Mouse (Mus musculus): ENCODE measurements around the gene Gm11077. TPM values are rescaled to one million over a fixed set of nuclear protein-coding genes. Genes with fewer than 3 reads are reported as not detected.

The Gm11077 gene
- polyA plus RNA-seq, 1 experiment from 2014 or later = not detected

DNA sequence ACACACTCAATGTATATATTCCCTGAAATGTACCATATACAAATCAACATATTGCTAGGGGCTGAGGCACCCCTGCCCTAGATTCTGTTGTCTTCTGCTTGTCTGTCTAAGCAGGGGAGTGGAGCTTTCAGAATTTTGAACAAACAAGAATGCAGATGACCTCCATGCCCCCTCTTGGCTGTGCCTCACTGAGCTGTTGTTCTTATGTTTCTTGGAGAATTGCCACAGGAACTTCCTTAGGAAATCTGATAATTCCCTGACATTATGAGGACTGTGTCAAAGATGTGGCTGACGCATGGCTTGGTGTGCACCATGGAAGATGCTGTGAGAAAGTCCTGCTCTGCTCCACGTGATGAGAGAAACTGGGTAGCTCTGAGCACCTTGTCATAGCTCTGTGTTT is 57.0 kb downstream of the Gm11077 start:
- Histone ChIP-seq H3K4me3 (ENCODE audit: low read depth, low read length) (no peak overlapping the region), H3K4me1 (ENCODE audit: insufficient read depth, low read depth, low read length) (no peaks in the 10 kb centered on the region), H3K27ac (ENCODE audit: low read length) (no peak overlapping the region; the same call in 1 of the 2 replicates), H3K36me3 (ENCODE audit: insufficient read depth, low read length) (no peaks in the 10 kb centered on the region), H3K4me2 (replicated peaks; ENCODE audit: low read depth, low read length) (no peak overlapping the region), H3K9ac (replicated peaks; ENCODE audit: low read depth) (no peak overlapping the region), H3K27me3 (replicated peaks; ENCODE audit: insufficient read depth, low read length) (no peaks in the 10 kb centered on the region), H3K9me3 (ENCODE audit: low read length) (no peaks in the 10 kb centered on the region)
- ATAC-seq = peak; percentile 90
- TF ChIP-seq CTCF (IDR thresholded peaks at IDR 0.05) = no peak
- TF ChIP-seq EP300 (IDR thresholded peaks at IDR 0.05) = peak; percentile 77
- 33% methylated on average over 2 of the region's 2 CpGs for WGBS
- peak; percentile 65 for DNase-seq (ENCODE audit: low spot score)

DNA sequence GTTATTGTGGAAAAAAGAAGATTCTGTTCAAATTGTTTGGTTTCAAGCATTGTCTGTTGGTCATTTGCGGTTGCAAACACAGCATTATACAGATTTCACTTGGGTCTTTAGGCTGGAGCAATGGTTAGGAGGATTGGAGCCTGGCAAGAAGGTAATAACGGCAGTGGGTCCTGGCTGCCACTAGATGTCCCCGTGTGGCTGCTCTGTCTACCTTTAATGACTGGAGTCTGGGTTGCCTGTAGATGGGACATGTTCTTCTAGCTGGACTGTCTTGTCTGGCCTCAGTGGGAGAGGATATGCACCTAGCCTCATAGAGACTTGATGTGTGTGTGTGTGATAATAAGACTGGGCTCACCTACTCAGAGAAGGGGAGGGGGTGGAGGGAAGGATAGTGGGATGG is 60.8 kb downstream of the Gm11077 start:
- H3K27me3 ChIP-seq (replicated peaks; ENCODE audit: insufficient read depth, low read length) = no peaks in the 10 kb centered on the region
- H3K4me2 ChIP-seq (replicated peaks; ENCODE audit: low read depth, low read length) = no peak overlapping the region
- 45% methylated on average over 3 of the region's 3 CpGs for WGBS
- TF ChIP-seq CTCF (IDR thresholded peaks at IDR 0.05) (peak; percentile 67), EP300 (IDR thresholded peaks at IDR 0.05) (no peak)
- H3K27ac ChIP-seq (ENCODE audit: low read length) = no peak overlapping the region
- no peak overlapping the region for H3K9ac ChIP-seq (replicated peaks; ENCODE audit: low read depth)
- DNase-seq (ENCODE audit: low spot score) (peak; percentile 35), ATAC-seq (no peak; the same call in 1 of the 2 replicates)
- no peak overlapping the region for H3K4me3 ChIP-seq (ENCODE audit: low read depth, low read length)
- H3K9me3 ChIP-seq (ENCODE audit: low read length) = no peaks in the 10 kb centered on the region
- H3K36me3 ChIP-seq (ENCODE audit: insufficient read depth, low read length) = no peaks in the 10 kb centered on the region
- H3K4me1 ChIP-seq (ENCODE audit: insufficient read depth, low read depth, low read length) = no peaks in the 10 kb centered on the region

DNA sequence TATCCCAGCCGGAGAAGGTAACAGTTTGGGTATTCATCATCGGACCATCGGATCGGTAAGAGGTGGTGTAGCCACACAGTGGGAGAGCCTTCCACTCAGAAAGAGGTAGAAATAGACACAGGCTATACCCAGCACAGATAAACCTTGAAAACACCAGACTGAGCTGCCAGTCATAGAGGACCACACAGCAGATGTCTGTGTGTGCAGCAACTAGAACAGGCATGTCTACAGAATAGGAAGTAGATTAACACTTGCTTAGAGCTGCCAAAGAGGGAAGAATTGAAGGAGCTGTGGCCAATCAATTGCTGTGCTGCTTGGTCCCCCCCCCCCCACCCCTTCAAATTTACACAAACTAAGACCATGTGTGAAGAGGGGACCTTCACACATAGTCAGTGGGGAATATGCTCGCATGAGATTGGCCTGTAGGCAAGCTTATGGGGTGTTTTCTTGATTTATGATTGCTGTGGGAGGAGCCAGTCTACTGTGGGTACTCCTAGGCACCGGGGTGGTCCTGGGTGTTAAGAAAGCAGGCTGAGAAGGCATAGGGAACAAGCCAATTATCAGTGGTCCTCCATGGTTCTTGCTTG is 64.7 kb downstream of the Gm11077 start:
- no peak overlapping the region for H3K27ac ChIP-seq (ENCODE audit: low read length)
- no peaks in the 10 kb centered on the region for H3K36me3 ChIP-seq (ENCODE audit: insufficient read depth, low read length)
- H3K9me3 ChIP-seq (ENCODE audit: low read length) = no peaks in the 10 kb centered on the region
- H3K9ac ChIP-seq (replicated peaks; ENCODE audit: low read depth) = no peak overlapping the region
- DNase-seq (ENCODE audit: low spot score) (no peak), ATAC-seq (no peak)
- H3K4me1 ChIP-seq (ENCODE audit: insufficient read depth, low read depth, low read length) = no peaks in the 10 kb centered on the region
- WGBS = 89% methylated on average over 6 of the region's 6 CpGs
- H3K27me3 ChIP-seq (replicated peaks; ENCODE audit: insufficient read depth, low read length) = no peaks in the 10 kb centered on the region
- no peak for TF ChIP-seq CTCF (IDR thresholded peaks at IDR 0.05)
- no peak for TF ChIP-seq EP300 (IDR thresholded peaks at IDR 0.05)
- H3K4me2 ChIP-seq (replicated peaks; ENCODE audit: low read depth, low read length) = no peak overlapping the region
- H3K4me3 ChIP-seq (ENCODE audit: low read depth, low read length) = no peak overlapping the region

DNA sequence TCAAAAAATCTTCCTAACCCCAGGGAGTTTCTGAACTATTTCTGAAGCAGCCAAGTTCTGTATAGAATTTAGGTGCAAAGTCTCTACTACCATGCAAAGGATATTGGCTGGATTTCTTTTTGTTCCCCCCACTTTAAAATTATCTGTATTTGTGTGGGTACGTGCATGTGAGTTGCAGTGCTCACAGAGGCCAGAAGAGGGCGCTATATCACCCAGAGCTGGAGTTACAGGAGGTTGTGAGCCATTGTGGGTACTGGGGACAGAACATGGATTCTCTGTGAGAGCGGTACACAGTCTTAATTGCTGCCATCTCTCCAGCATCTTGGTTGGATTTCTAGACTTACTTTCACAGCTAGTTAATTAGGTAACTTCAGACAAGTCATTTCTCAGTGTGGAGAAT is 69.8 kb downstream of the Gm11077 start:
- no peaks in the 10 kb centered on the region for H3K36me3 ChIP-seq (ENCODE audit: insufficient read depth, low read length)
- no peak for ATAC-seq
- no peak overlapping the region for H3K9ac ChIP-seq (replicated peaks; ENCODE audit: low read depth)
- H3K27ac ChIP-seq (ENCODE audit: low read length) = no peak overlapping the region
- no peaks in the 10 kb centered on the region for H3K4me1 ChIP-seq (ENCODE audit: insufficient read depth, low read depth, low read length)
- no peak overlapping the region for H3K4me3 ChIP-seq (ENCODE audit: low read depth, low read length)
- 77% methylated on average over 3 of the region's 3 CpGs for WGBS
- H3K9me3 ChIP-seq (ENCODE audit: low read length) = no peaks in the 10 kb centered on the region
- TF ChIP-seq EP300 (IDR thresholded peaks at IDR 0.05) = no peak
- TF ChIP-seq CTCF (IDR thresholded peaks at IDR 0.05) = peak; percentile 35; the same call in 1 of the 2 replicates
- no peak overlapping the region for H3K4me2 ChIP-seq (replicated peaks; ENCODE audit: low read depth, low read length)
- no peak for DNase-seq (ENCODE audit: low spot score)
- no peaks in the 10 kb centered on the region for H3K27me3 ChIP-seq (replicated peaks; ENCODE audit: insufficient read depth, low read length)

DNA sequence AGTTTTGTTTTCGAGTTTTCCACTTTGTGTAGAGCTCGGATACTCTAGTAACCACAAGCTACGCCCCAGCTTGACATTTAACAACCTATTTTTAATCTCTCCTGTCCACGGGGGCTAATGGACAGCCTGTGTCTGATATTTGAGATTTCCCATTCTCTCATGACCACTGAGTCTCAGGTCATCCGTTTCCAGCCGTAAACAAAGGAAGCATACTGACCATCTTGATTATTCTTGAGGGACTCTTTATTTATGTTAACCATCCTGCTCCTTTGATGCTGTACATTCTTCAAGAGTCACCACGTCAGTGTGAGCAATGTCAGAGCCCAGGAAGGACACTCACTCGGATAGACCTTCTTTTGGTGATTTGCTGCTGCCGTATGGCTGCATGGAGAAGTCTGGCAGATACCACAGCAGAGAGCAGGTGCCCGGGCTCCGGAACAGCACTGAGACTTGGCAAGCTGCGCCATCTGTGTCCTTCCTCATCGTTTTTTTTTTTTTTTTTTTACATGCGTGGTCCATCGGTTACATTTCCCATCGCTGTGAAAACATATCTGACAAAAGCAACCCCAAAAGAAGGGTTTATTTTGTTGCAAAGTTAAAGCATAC is 70.5 kb downstream of the Gm11077 start:
- Histone ChIP-seq H3K27ac (ENCODE audit: low read length) (no peak overlapping the region), H3K9ac (replicated peaks; ENCODE audit: low read depth) (no peak overlapping the region), H3K9me3 (ENCODE audit: low read length) (no peaks in the 10 kb centered on the region), H3K4me1 (ENCODE audit: insufficient read depth, low read depth, low read length) (no peaks in the 10 kb centered on the region), H3K4me3 (ENCODE audit: low read depth, low read length) (no peak overlapping the region), H3K36me3 (ENCODE audit: insufficient read depth, low read length) (no peaks in the 10 kb centered on the region), H3K27me3 (replicated peaks; ENCODE audit: insufficient read depth, low read length) (no peaks in the 10 kb centered on the region), H3K4me2 (replicated peaks; ENCODE audit: low read depth, low read length) (no peak overlapping the region)
- ATAC-seq = peak; percentile 57
- peak; percentile 92 for TF ChIP-seq EP300 (IDR thresholded peaks at IDR 0.05)
- TF ChIP-seq CTCF (IDR thresholded peaks at IDR 0.05) = no peak
- peak; percentile 11 for DNase-seq (ENCODE audit: low spot score)
- 59% methylated on average over 16 of the region's 16 CpGs for WGBS

DNA sequence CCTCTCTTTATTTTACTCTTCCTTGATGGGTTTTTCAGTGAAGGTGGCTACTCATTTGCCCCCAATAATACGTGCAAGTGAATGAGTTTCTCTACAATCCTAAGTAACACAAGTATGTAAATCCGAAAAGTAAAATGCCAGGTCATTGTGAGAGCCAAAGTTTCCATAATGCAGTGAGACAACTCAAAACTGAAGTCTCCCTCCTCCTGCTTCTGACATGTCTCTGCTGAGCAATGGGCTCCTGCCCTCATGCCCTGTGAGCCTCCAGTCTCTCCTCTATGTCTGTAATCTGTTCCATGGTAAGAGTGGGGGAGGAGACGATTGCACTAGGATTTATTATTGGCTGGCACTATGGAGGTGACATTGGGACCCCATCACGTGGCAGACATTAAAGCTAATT is 71.5 kb downstream of the Gm11077 start:
- no peak for DNase-seq (ENCODE audit: low spot score)
- WGBS = 89% methylated on average over 4 of the region's 4 CpGs
- no peak overlapping the region for H3K9ac ChIP-seq (replicated peaks; ENCODE audit: low read depth)
- TF ChIP-seq EP300 (IDR thresholded peaks at IDR 0.05) = no peak
- no peak for TF ChIP-seq CTCF (IDR thresholded peaks at IDR 0.05)
- H3K27ac ChIP-seq (ENCODE audit: low read length) = no peak overlapping the region
- H3K27me3 ChIP-seq (replicated peaks; ENCODE audit: insufficient read depth, low read length) = no peaks in the 10 kb centered on the region
- H3K9me3 ChIP-seq (ENCODE audit: low read length) = no peaks in the 10 kb centered on the region
- H3K4me1 ChIP-seq (ENCODE audit: insufficient read depth, low read depth, low read length) = no peaks in the 10 kb centered on the region
- no peak overlapping the region for H3K4me2 ChIP-seq (replicated peaks; ENCODE audit: low read depth, low read length)
- no peaks in the 10 kb centered on the region for H3K36me3 ChIP-seq (ENCODE audit: insufficient read depth, low read length)
- ATAC-seq = no peak
- no peak overlapping the region for H3K4me3 ChIP-seq (ENCODE audit: low read depth, low read length)

Other genes with a start within 250 kb of the Gm11077 start
- 7.6 and 9.9 TPM in 2 replicates for gene Aebp2, start 106.6 kb upstream of the Gm11077 start, polyA plus RNA-seq (2015; fragmentation: Nextera tagmentation; extraction: Ambion mirVana)

Data from lung, postnatal 0 days (tissue).